Mouse (Mus musculus) forebrain, embryonic 16.5 days (tissue): Measurements from ENCODE around the gene Grasp. TPM values are rescaled to one million over a fixed set of nuclear protein-coding genes. Genes with fewer than 3 reads are reported as not detected.

Experiments
- ATAC-seq: fragments of 200-750 bp; cut with Nextera tagmentation; 2 replicates; pipeline ENCODE4 v1.8.0; 2017; ENCODE audit warnings: mild to moderate bottlenecking, moderate library complexity
- H3K27ac ChIP-seq: fragments of 300-500 bp; sonication (generic); 2 replicates; pipeline ENCODE4 v1.5.1; 2014; ENCODE audit warnings: low read length, control low read depth
- H3K27me3 ChIP-seq: fragments of 300-500 bp; sonication (generic); replicated peaks from 2 replicates; pipeline ENCODE4 v1.6.1; 2014; ENCODE audit warnings: low read length; ENCODE audit not compliant: control insufficient read depth, insufficient read depth
- H3K36me3 ChIP-seq: fragments of 300-500 bp; sonication (generic); 2 replicates; pipeline ENCODE4 v1.6.1; 2014; ENCODE audit not compliant: control insufficient read depth, insufficient read depth
- H3K4me1 ChIP-seq: fragments of 300-500 bp; sonication (generic); replicated peaks from 2 replicates; pipeline ENCODE4 v1.6.1; 2014; ENCODE audit warnings: low read length; ENCODE audit not compliant: control insufficient read depth, insufficient read depth
- H3K4me2 ChIP-seq: fragments of 300-500 bp; sonication (generic); 2 replicates; pipeline ENCODE4 v1.6.1; 2014; ENCODE audit warnings: mild to moderate bottlenecking, low read length, control low read depth
- H3K4me3 ChIP-seq: fragments of 300-500 bp; sonication (generic); replicated peaks from 2 replicates; pipeline ENCODE4 v1.5.1; 2014; ENCODE audit warnings: mild to moderate bottlenecking, low read length, control low read depth
- H3K9ac ChIP-seq: fragments of 300-500 bp; sonication (generic); replicated peaks from 2 replicates; pipeline ENCODE4 v1.6.1; 2014; ENCODE audit warnings: low read depth, low read length, control low read depth
- H3K9me3 ChIP-seq: fragments of 300-500 bp; sonication (generic); 2 replicates; pipeline ENCODE4 v1.6.1; 2016; ENCODE audit warnings: low read length; ENCODE audit not compliant: control insufficient read depth
- WGBS: fragments of 180-500 bp; shearing (Covaris S2); extraction: QIAGEN DNeasy Blood & Tissue Kit; methylation state at CpG from one replicate; pipeline ENCODE4 v1.1.7; 2014; 5-methylcytosine and 5-hydroxymethylcytosine counted together
- polyA plus RNA-seq: library from polyadenylated mRNA; unstranded; fragments of >200 nt; fragmentation: Nextera tagmentation; extraction: Ambion mirVana; gene quantifications from 2 replicates; pipeline ENCODE4 v1.2.1, GENCODE M21; 2015

Gene Grasp
- polyA plus RNA-seq, 1 experiment from 2014 or later = 1.3 TPM

DNA sequence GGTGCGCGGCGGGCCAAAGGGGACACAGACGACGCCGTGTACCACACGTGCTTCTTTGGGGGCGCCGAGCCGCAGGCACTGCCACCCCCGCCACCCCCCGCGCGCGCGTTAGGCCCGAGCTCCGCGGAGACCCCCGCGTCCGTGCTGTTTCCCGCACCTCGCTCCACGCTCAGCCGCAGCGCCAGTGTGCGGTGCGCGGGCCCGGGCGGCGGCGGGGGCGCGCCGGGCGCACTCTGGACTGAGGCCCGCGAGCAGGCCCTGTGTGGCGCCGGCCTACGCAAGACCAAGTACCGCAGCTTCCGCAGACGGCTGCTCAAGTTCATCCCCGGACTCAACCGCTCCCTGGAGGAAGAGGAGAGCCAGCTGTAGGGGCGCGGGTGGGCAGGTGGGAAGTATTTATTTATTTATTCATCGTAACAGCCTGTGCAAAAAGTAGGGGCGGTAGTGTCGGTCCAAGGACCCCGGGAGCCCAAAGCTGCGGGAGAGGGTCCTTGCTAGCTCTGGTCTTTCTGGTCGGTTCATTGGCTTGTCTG is 7.7 kb downstream of the Grasp start:
- whole genome bisulfite sequencing = 73% methylated on average over 56 of the region's 56 CpGs
- Histone ChIP-seq H3K9me3 (no peaks in the 10 kb centered on the region), H3K36me3 (no peaks in the 10 kb centered on the region), H3K9ac (no peak overlapping the region), H3K27me3 (no peaks in the 10 kb centered on the region), H3K27ac (no peak overlapping the region), H3K4me3 (no peak overlapping the region; the same call in 1 of the 2 replicates), H3K4me1 (no peaks in the 10 kb centered on the region), H3K4me2 (no peak overlapping the region)
- no peak for ATAC-seq

DNA sequence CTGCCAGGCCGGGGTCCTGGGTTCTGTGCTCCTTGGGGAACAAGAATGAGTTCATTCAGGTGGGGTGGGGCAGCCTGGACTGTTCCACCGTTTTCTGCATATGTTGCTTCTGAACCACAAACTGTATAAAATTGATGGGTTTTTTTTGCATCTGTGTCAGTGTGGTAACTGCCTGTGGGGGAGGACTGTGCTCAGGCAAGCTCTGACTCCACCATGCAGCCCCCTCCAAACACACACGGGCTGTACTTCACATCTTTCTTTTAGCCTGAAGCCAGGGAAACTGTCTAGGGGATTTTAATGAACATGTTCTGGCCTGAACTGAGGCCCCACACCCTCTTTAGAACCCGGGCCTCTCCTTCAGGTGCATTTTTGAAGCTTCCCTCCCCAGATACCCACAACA is 8.6 kb downstream of the Grasp start:
- no peak overlapping the region for H3K4me3 ChIP-seq

DNA sequence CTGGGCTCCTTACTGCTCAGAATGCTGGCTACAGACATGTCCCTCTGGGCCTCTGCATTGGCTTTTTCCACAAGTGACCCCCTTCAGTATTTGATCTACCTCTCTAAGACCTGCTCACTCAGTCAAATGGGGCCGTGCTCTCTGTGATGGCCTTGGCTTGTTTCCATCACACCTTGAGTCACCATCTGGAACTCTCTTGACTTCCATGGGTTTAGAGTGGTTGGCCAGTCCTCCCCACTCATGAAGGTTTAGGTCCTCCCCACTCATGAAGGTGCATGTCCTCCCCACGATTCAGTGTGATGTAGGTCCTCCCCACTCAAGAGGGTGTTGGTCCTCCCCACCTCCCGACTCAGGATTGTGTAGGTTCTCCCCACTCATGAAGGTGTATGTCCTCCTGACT is 9.2 kb downstream of the Grasp start:
- ATAC-seq = no peak
- WGBS = 86% methylated on average over 3 of the region's 3 CpGs
- Histone ChIP-seq H3K9ac (no peak overlapping the region), H3K4me1 (no peaks in the 10 kb centered on the region), H3K4me3 (no peak overlapping the region), H3K27me3 (no peaks in the 10 kb centered on the region), H3K27ac (no peak overlapping the region), H3K4me2 (no peak overlapping the region), H3K9me3 (no peaks in the 10 kb centered on the region), H3K36me3 (no peaks in the 10 kb centered on the region)

More for the DNA sequence above, 8.6 kb downstream of the Grasp start:
- Histone ChIP-seq H3K4me2 (no peak overlapping the region), H3K27me3 (no peaks in the 10 kb centered on the region), H3K9me3 (no peaks in the 10 kb centered on the region), H3K4me1 (no peaks in the 10 kb centered on the region), H3K27ac (no peak overlapping the region), H3K36me3 (no peaks in the 10 kb centered on the region), H3K9ac (no peak overlapping the region)
- ATAC-seq = no peak
- 85% methylated on average over 4 of the region's 4 CpGs for WGBS

DNA sequence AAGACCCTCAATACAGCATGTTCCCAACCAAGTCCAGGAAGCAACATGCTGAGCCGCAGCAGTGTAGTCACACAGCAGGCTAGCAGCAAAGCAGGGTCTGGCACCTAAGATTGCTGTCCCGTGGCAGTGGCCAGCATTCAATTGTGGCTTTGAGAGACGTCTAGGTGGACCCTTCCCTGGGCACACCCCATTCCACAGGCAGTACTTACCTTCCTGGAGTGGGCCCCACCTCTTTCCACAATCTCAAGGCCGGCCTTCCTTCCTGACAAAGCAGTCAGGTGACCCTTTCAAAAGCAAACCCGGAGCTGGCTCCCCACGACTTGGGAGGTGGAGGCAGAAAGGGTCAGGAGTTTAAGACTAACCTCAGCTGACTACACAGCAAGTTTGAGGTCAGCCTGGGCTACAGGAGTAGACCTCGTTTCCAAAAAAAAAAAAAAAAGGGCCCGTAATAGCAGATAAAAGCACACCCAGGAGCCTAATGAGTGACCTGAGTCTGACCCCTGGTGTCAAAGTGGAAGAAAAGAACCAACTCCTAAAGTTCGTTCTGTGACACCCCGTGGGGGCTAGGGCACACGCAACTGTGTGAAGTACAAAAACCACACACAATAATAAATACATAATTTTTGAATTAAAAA is 9.8 kb downstream of the Grasp start:
- Histone ChIP-seq H3K9me3 (no peaks in the 10 kb centered on the region), H3K4me3 (no peak overlapping the region), H3K4me2 (no peak overlapping the region), H3K27ac (no peak overlapping the region), H3K27me3 (no peaks in the 10 kb centered on the region), H3K4me1 (0 out of 2 replicates have a peak, but pooled peaks cover under 1% of the 10 kb centered on the region), H3K36me3 (no peaks in the 10 kb centered on the region), H3K9ac (no peak overlapping the region)
- ATAC-seq = no peak
- 23% methylated on average over 11 of the region's 11 CpGs for WGBS

DNA sequence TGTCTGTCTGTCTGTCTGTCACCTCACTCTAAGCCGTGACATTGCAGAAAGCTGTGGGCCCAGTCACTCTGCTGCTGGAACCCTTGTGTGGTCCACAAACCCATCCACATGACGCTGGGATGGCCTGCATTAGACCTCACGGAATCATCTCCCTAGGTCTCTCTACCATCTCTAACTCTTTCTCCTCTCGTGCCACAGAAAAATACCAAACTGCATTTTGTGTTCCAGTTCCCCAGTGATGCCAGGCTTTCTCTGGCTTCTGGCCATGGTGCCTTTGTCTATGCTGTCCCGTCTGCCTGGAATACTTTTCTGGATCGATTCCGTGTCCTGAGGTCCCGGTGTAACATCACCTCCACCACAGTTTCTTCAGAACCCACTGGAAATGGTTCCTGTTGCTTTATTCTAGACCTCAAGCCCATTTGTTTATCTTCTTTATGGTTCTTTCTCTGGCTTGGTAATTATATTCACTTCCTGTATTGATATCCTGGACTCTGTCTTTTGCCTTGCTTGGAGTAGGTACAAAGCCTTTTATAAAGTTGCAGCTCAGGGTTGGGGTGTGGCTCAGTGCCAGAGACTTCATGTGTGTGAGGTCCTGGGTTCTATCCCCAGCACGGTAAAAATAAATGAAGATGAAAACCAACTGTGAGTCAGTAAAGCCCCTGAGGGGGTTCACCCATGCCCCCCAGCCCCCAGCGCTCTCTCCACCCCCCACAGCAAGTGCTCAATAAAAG is 10.8 kb downstream of the Grasp start:
- Histone ChIP-seq H3K4me1 (0 out of 2 replicates have a peak, but pooled peaks cover 6% of the 10 kb centered on the region), H3K9me3 (no peaks in the 10 kb centered on the region), H3K4me2 (no peak overlapping the region), H3K9ac (no peak overlapping the region), H3K27me3 (no peaks in the 10 kb centered on the region), H3K4me3 (no peak overlapping the region), H3K27ac (no peak overlapping the region), H3K36me3 (no peaks in the 10 kb centered on the region)
- no peak for ATAC-seq
- 39% methylated on average over 10 of the region's 10 CpGs for whole genome bisulfite sequencing

DNA sequence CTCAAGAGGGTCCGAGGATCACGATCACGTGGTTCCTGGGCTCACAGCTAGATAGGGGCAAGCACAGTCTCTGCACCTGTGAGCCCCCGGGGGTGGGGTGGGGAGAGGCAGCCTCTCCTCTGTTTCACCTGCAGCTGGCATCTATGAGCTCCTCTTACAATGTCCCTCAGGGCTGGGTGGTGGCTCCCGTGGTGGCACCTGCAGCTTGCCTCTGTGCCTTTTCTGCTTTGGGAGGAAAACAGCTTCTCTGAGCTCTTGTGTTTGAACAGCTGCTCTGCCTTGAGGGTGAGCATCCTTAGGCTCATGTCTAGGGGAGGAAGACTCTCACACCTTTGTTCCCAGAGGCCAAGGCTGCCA is 11.3 kb downstream of the Grasp start:
- no peak for ATAC-seq
- Histone ChIP-seq H3K36me3 (no peaks in the 10 kb centered on the region), H3K9me3 (no peaks in the 10 kb centered on the region), H3K4me3 (no peak overlapping the region), H3K27me3 (no peaks in the 10 kb centered on the region), H3K4me1 (0 out of 2 replicates have a peak, but pooled peaks cover 6% of the 10 kb centered on the region), H3K4me2 (no peak overlapping the region), H3K9ac (no peak overlapping the region), H3K27ac (no peak overlapping the region)
- 46% methylated on average over 5 of the region's 5 CpGs for WGBS

DNA sequence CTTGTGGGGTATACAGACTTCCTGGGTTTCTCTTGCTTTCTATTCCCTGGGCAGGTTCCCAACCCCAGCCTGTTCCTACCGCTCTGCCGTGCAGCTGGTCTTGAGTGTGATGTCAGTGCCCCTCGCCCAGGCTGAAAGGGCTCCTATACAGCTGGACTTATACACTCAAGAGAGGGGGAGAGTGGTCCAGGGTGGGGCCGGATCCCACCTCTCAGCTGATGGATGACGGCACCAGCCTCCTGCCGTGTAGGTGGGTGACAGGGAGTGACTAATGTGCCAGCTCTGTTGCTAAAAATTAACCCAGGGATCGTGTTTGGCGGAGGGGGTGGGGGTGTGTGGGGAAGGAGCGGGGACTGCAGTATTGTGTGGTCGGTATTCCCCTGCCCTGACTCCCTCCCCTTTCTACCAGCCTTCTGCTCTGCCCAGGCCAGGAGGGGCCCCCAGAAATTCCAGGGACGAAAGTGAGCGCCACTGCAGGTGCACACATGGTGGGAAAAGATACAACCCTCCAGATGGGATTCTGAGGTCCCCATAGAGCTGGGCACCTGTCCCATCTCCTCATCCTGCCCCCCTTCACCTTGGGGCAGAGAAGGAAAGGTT is 11.8 kb downstream of the Grasp start:
- H3K27me3 ChIP-seq = no peaks in the 10 kb centered on the region
- no peak for ATAC-seq
- H3K4me2 ChIP-seq = no peak overlapping the region
- H3K4me1 ChIP-seq = peaks cover 7% of the 10 kb centered on the region
- no peak overlapping the region for H3K9ac ChIP-seq
- H3K36me3 ChIP-seq = no peaks in the 10 kb centered on the region
- no peak overlapping the region for H3K27ac ChIP-seq
- H3K9me3 ChIP-seq = no peaks in the 10 kb centered on the region
- no peak overlapping the region for H3K4me3 ChIP-seq
- 40% methylated on average over 12 of the region's 12 CpGs for WGBS

DNA sequence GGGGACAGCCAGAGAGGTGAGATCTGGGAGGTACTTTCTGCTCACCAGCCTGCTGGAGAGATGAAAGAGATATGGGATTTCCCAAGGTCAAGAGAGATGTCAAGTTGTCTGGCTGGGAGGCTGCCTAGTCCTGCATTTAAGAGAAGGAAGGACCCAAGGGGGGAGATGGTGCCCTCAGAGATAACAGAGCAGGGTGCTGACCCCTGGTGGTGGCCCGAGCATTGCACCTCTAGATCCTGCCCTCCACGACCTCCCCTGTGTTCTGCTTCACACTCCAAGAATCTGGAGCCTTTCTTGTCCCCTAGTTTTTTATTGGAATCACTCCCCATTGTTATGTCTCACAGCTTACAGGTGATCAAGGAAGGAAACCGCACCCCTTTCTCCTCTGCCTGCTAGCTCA is 12.9 kb downstream of the Grasp start:
- H3K4me3 ChIP-seq = no peak overlapping the region
- H3K4me1 ChIP-seq = peaks cover 9% of the 10 kb centered on the region
- H3K27me3 ChIP-seq = no peaks in the 10 kb centered on the region
- no peaks in the 10 kb centered on the region for H3K36me3 ChIP-seq
- no peak for ATAC-seq
- 11% methylated on average over 3 of the region's 3 CpGs for WGBS
- H3K4me2 ChIP-seq = no peak overlapping the region
- no peak overlapping the region for H3K27ac ChIP-seq
- H3K9me3 ChIP-seq = no peaks in the 10 kb centered on the region
- no peak overlapping the region for H3K9ac ChIP-seq

DNA sequence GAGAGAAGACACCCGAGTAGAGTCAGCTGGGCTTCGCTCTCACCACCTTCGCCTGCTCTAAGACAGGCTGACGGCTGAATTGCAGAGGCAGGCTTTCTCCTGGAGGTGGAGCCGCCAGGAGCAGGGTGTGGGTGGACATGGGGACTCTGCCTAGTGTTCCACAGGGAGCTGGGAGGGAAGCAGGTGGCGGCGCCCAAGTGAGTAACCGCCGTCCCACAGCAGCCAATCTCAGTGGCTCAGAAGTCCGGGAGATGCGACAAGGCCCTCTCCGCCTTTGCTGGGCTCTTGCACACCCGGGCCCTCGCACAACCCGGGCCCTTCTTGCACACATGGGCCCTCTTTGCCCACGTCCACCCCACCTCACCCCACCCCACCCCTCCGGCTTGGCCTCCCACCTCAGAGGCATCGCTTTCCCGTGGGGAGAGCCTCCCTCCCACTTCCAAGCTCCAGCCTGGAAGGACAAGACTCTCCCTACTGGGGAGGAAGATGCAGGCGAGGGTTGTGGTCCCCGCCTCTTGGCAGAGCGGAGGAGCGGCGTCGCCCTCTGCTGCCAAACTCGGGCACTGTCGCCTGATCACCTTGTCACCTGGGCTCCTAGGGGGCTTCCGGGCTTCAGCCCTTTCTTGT is 15.0 kb downstream of the Grasp start:
- H3K36me3 ChIP-seq = no peaks in the 10 kb centered on the region
- 0 out of 2 replicates have a peak, but pooled peaks have one; percentile 43 for ATAC-seq
- peak overlapping the region; percentile 44 for H3K9ac ChIP-seq
- no peak overlapping the region for H3K27ac ChIP-seq
- H3K27me3 ChIP-seq = no peaks in the 10 kb centered on the region
- peak overlapping the region; percentile 40 for H3K4me2 ChIP-seq
- peaks cover 9% of the 10 kb centered on the region for H3K4me1 ChIP-seq
- H3K4me3 ChIP-seq = peak overlapping the region; percentile 23; the same call in 1 of the 2 replicates
- no peaks in the 10 kb centered on the region for H3K9me3 ChIP-seq
- WGBS = 3% methylated on average over 28 of the region's 28 CpGs
